Mouse (Mus musculus): Measurements from ENCODE around the gene Gm3106. TPM values are rescaled to one million over a fixed set of nuclear protein-coding genes. Genes with fewer than 3 reads are reported as not detected.
"Not testable (repeated sequence)": the region's sequence is repeated elsewhere in the genome, so short reads cannot be mapped to it uniquely, and the experiment has no call there.

The Gm3106 gene
- total RNA-seq (2018; cell fraction: chromatin; rRNA removed), result not detected
- not detected for total RNA-seq (2018; cell fraction: cytosol; rRNA removed)
- total RNA-seq (2018; cell fraction: nucleus; rRNA removed), result not detected
- polyA plus RNA-seq (2018), result not detected in 3 replicates

DNA sequence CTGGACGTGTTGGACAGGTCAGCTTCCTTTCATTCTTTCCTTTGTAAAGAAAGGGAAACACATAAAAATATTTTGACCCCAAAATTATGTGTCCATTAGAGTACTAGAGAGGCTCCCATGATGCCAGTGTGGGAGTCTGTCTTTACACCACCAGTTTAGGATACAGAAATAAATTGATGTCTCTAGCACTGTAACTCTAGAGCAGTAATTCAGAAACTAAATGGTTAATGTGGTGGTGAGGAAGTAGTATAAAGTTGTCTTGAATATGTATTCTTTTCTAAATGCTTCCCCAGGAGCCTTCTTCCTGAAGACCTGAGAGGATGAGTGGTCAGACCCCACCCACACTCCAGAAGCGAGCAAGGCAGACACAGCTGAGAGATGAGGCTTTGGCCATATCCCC lies at the start of gene Gm3106:
Gene Gm3106, plus strand, starts transcription at position 301 of the 400 bp plus-strand sequence.
- not testable (repeated sequence) for H3K36me3 ChIP-seq (ENCODE audit: inconsistent target); H3K79me2 ChIP-seq (ENCODE audit: inconsistent target); H3K27ac ChIP-seq; H3K4me3 ChIP-seq (ENCODE audit: inconsistent target)
- no CpG with 5 or more reads among the region's 2 CpGs for WGBS (ENCODE audit: missing documents)

Other genes with a start within 250 kb of the Gm3106 start
- gene BC061212, start 147.5 kb upstream of the Gm3106 start, polyA plus RNA-seq (2018), result not detected in 3 replicates
- gene Gm6351, start 141.6 kb upstream of the Gm3106 start, polyA plus RNA-seq (2018), result not detected in 3 replicates
- not detected in 3 replicates for gene A430089I19Rik, start 88.8 kb downstream of the Gm3106 start, polyA plus RNA-seq (2018)
- not detected in 3 replicates for gene Gm6502, start 96.4 kb downstream of the Gm3106 start, polyA plus RNA-seq (2018)
- gene AA792892, start 121.7 kb downstream of the Gm3106 start, polyA plus RNA-seq (2018), result not detected in 3 replicates
- gene Gm7682, start 227.8 kb downstream of the Gm3106 start, polyA plus RNA-seq (2018), result not detected in 3 replicates

Measured in macrophage (primary cell).